Mouse (Mus musculus): ENCODE measurements around the gene Olig1. TPM values are rescaled to one million over a fixed set of nuclear protein-coding genes. Genes with fewer than 3 reads are reported as not detected.
"Not testable (repeated sequence)": the region's sequence is repeated elsewhere in the genome, so short reads cannot be mapped to it uniquely, and the experiment has no call there.

Gene Olig1
- polyA plus RNA-seq, 1 experiment from 2014 or later: 0.28 TPM

- no peak overlapping the region for H3K27ac ChIP-seq (ENCODE audit: low read depth)
- H3K27me3 ChIP-seq (ENCODE audit: insufficient read depth, low read length): peaks cover 83% of the 10 kb centered on the region
- no peaks in the 10 kb centered on the region for H3K36me3 ChIP-seq (replicated peaks; ENCODE audit: insufficient read depth, low read length)
- no peak overlapping the region for H3K9ac ChIP-seq (replicated peaks)
- DNase-seq (no peak), ATAC-seq (no peak)
- no peaks in the 10 kb centered on the region for H3K9me3 ChIP-seq (ENCODE audit: low read length)
- H3K4me2 ChIP-seq (ENCODE audit: low read depth, low read length): no peak overlapping the region
- TF ChIP-seq EP300 (IDR thresholded peaks at IDR 0.05; ENCODE audit: low read depth): no peak
- TF ChIP-seq CTCF (IDR thresholded peaks at IDR 0.05; ENCODE audit: low read depth): no peak
- no peaks in the 10 kb centered on the region for H3K4me1 ChIP-seq (ENCODE audit: insufficient read depth)
- H3K4me3 ChIP-seq (ENCODE audit: low read depth, low read length): no peak overlapping the region
- 19% methylated on average over 11 of the region's 11 CpGs for WGBS (ENCODE audit: insufficient replicate concordance)
These were observed 36.2 kb upstream of the Olig1 start for GRCm38 (mm10) chr16:91233241-91233944.

GRCm38 (mm10) chr16:91239024-91239423, 30.5 kb upstream of the Olig1 start:
- TF ChIP-seq EP300 (IDR thresholded peaks at IDR 0.05; ENCODE audit: low read depth): peak; percentile 52
- no peak for TF ChIP-seq CTCF (IDR thresholded peaks at IDR 0.05; ENCODE audit: low read depth)
- ATAC-seq (peak; percentile 97), DNase-seq (peak; percentile 74)
- WGBS (ENCODE audit: insufficient replicate concordance): 17% methylated on average over 4 of the region's 4 CpGs
- no peak overlapping the region for H3K4me2 ChIP-seq (ENCODE audit: low read depth, low read length)
- no peaks in the 10 kb centered on the region for H3K36me3 ChIP-seq (replicated peaks; ENCODE audit: insufficient read depth, low read length)
- no peaks in the 10 kb centered on the region for H3K9me3 ChIP-seq (ENCODE audit: low read length)
- H3K4me1 ChIP-seq (ENCODE audit: insufficient read depth): peaks cover 7% of the 10 kb centered on the region
- no peak overlapping the region for H3K4me3 ChIP-seq (ENCODE audit: low read depth, low read length)
- H3K27ac ChIP-seq (ENCODE audit: low read depth): no peak overlapping the region
- peaks cover 35% of the 10 kb centered on the region for H3K27me3 ChIP-seq (ENCODE audit: insufficient read depth, low read length)
- no peak overlapping the region for H3K9ac ChIP-seq (replicated peaks)

GRCm38 (mm10) chr16:91246292-91246691, 23.3 kb upstream of the Olig1 start:
- no peak for ATAC-seq
- H3K4me1 ChIP-seq (ENCODE audit: insufficient read depth): no peaks in the 10 kb centered on the region
- TF ChIP-seq CTCF (IDR thresholded peaks at IDR 0.05; ENCODE audit: low read depth): no peak
- no peak for TF ChIP-seq EP300 (IDR thresholded peaks at IDR 0.05; ENCODE audit: low read depth)
- no peak overlapping the region for H3K27ac ChIP-seq (ENCODE audit: low read depth)
- no peak overlapping the region for H3K4me2 ChIP-seq (ENCODE audit: low read depth, low read length)
- H3K36me3 ChIP-seq (replicated peaks; ENCODE audit: insufficient read depth, low read length): no peaks in the 10 kb centered on the region
- 66% methylated on average over 9 of the region's 9 CpGs for WGBS (ENCODE audit: insufficient replicate concordance)
- DNase-seq: no peak
- no peak overlapping the region for H3K9ac ChIP-seq (replicated peaks)
- no peaks in the 10 kb centered on the region for H3K9me3 ChIP-seq (ENCODE audit: low read length)
- peaks cover 10% of the 10 kb centered on the region; the same call in 1 of the 2 replicates for H3K27me3 ChIP-seq (ENCODE audit: insufficient read depth, low read length)
- H3K4me3 ChIP-seq (ENCODE audit: low read depth, low read length): no peak overlapping the region

- not testable (repeated sequence) for H3K4me1 ChIP-seq (ENCODE audit: insufficient read depth); H3K9ac ChIP-seq (replicated peaks); H3K36me3 ChIP-seq (replicated peaks; ENCODE audit: insufficient read depth, low read length); H3K9me3 ChIP-seq (ENCODE audit: low read length); H3K4me3 ChIP-seq (ENCODE audit: low read depth, low read length); DNase-seq; H3K4me2 ChIP-seq (ENCODE audit: low read depth, low read length); H3K27ac ChIP-seq (ENCODE audit: low read depth)
- peaks cover 32% of the 10 kb centered on the region for H3K27me3 ChIP-seq (ENCODE audit: insufficient read depth, low read length)
- 0 out of 2 replicates have a peak, but pooled peaks have one; percentile 36 for ATAC-seq
- WGBS (ENCODE audit: insufficient replicate concordance): 27% methylated on average over 23 of the region's 28 CpGs
These were observed 14.0 kb upstream of the Olig1 start for GRCm38 (mm10) chr16:91255419-91256164.

GRCm38 (mm10) chr16:91258956-91259355, 10.6 kb upstream of the Olig1 start:
- H3K9me3 ChIP-seq (ENCODE audit: low read length): no peaks in the 10 kb centered on the region
- peaks cover 38% of the 10 kb centered on the region for H3K27me3 ChIP-seq (ENCODE audit: insufficient read depth, low read length)
- no peaks in the 10 kb centered on the region for H3K4me1 ChIP-seq (ENCODE audit: insufficient read depth)
- H3K9ac ChIP-seq (replicated peaks): no peak overlapping the region
- DNase-seq: no peak
- H3K36me3 ChIP-seq (replicated peaks; ENCODE audit: insufficient read depth, low read length): no peaks in the 10 kb centered on the region
- TF ChIP-seq CTCF (IDR thresholded peaks at IDR 0.05; ENCODE audit: low read depth) (no peak), EP300 (IDR thresholded peaks at IDR 0.05; ENCODE audit: low read depth) (no peak)
- WGBS (ENCODE audit: insufficient replicate concordance): 30% methylated on average over 3 of the region's 3 CpGs
- H3K27ac ChIP-seq (ENCODE audit: low read depth): no peak overlapping the region
- no peak overlapping the region for H3K4me3 ChIP-seq (ENCODE audit: low read depth, low read length)
- no peak overlapping the region for H3K4me2 ChIP-seq (ENCODE audit: low read depth, low read length)
- no peak for ATAC-seq

GRCm38 (mm10) chr16:91260861-91261260, 8.7 kb upstream of the Olig1 start:
- 79% methylated on average over 3 of the region's 3 CpGs for WGBS (ENCODE audit: insufficient replicate concordance)
- no peak for TF ChIP-seq CTCF (IDR thresholded peaks at IDR 0.05; ENCODE audit: low read depth)
- no peak for TF ChIP-seq EP300 (IDR thresholded peaks at IDR 0.05; ENCODE audit: low read depth)
- Histone ChIP-seq H3K27me3 (ENCODE audit: insufficient read depth, low read length) (peaks cover 45% of the 10 kb centered on the region), H3K36me3 (replicated peaks; ENCODE audit: insufficient read depth, low read length) (no peaks in the 10 kb centered on the region), H3K9ac (replicated peaks) (no peak overlapping the region), H3K4me1 (ENCODE audit: insufficient read depth) (no peaks in the 10 kb centered on the region), H3K4me2 (ENCODE audit: low read depth, low read length) (no peak overlapping the region), H3K27ac (ENCODE audit: low read depth) (no peak overlapping the region), H3K9me3 (ENCODE audit: low read length) (no peaks in the 10 kb centered on the region), H3K4me3 (ENCODE audit: low read depth, low read length) (no peak overlapping the region)
- DNase-seq (no peak), ATAC-seq (no peak)

Data from liver, postnatal 0 days (tissue).